Mouse (Mus musculus) heart, adult 18-20 months (tissue): ENCODE results near the gene Rdh14. TPM values are rescaled to one million over a fixed set of nuclear protein-coding genes. Genes with fewer than 3 reads are reported as not detected.

Experiments used
- DNase-seq, 2 experiments: peaks; one replicate each; pipeline ENCODE4 v3.0.0; 2021 to 2022; ENCODE audit warnings: mixed read lengths in 1 of 2
- long read RNA-seq, 2 experiments: library from polyadenylated mRNA; stranded (forward); transcript quantifications; one replicate each; pipeline ENCODE4 v2.0.0; 2021
- total RNA-seq, 2 experiments: library from RNA; stranded (reverse); gene quantifications; 2 replicates each; pipeline ENCODE4 v1.2.3; 2021

Gene Rdh14
- 10 to 100 TPM; 56.6 to 62.0 TPM for total RNA-seq
- long read RNA-seq, experiment 1, transcript Rdh14-201 (2 exons, 1,480 nt), result major isoform, 69 of 74 reads
- long read RNA-seq, experiment 1, partial matches to known transcripts, result 0 of 74 reads
- long read RNA-seq, experiment 1, other reads (novel, unspliced or antisense), result 5 of 74 reads
- long read RNA-seq, experiment 2, transcript Rdh14-201 (2 exons, 1,480 nt), result major isoform, 51 of 52 reads
- long read RNA-seq, experiment 2, partial matches to known transcripts, result 0 of 52 reads
- long read RNA-seq, experiment 2, other reads (novel, unspliced or antisense), result 1 of 52 reads

GRCm38 (mm10) chr12:10390671-10391441 lies at the start of gene Rdh14:
TSS of gene Rdh14 (plus strand) at chr12:10390772.
- peak; percentile 97 for DNase-seq

GRCm38 (mm10) chr12:10350706-10351105 lies 39.9 kb upstream of the Rdh14 start:
- peak; percentile 27 to 54 for DNase-seq

- no peak for DNase-seq
These were observed 32.8 kb upstream of the Rdh14 start for GRCm38 (mm10) chr12:10357756-10358155.

- no peak for DNase-seq
These were observed 20.9 kb upstream of the Rdh14 start, which contains the start of gene Nt5c1b for GRCm38 (mm10) chr12:10369673-10370072. TSS of gene Nt5c1b (plus strand) at chr12:10369973.

- no peak for DNase-seq
These were observed 10.2 kb downstream of the Rdh14 start for GRCm38 (mm10) chr12:10400788-10401187.

- no peak for DNase-seq
These were observed 12.0 kb downstream of the Rdh14 start for GRCm38 (mm10) chr12:10402421-10403115.

GRCm38 (mm10) chr12:10410511-10411179 lies 20.1 kb downstream of the Rdh14 start:
- DNase-seq, result no peak

- DNase-seq, result no peak
These were observed 20.9 kb downstream of the Rdh14 start for GRCm38 (mm10) chr12:10411453-10411852.

GRCm38 (mm10) chr12:10422347-10422746 lies 31.8 kb downstream of the Rdh14 start:
- no peak for DNase-seq

GRCm38 (mm10) chr12:10425982-10426863 lies 35.7 kb downstream of the Rdh14 start:
- no peak for DNase-seq

GRCm38 (mm10) chr12:10430999-10431398 lies 40.4 kb downstream of the Rdh14 start:
- DNase-seq, result no peak

- peak; percentile 76 to 90 for DNase-seq
These were observed 47.8 kb downstream of the Rdh14 start for GRCm38 (mm10) chr12:10438054-10439001.

- DNase-seq, result peak; percentile 18 to 44
These were observed 49.1 kb downstream of the Rdh14 start for GRCm38 (mm10) chr12:10439483-10440235.

Other genes with a start within 250 kb of the Rdh14 start
- not detected for gene Nt5c1b, start 20.8 kb upstream of the Rdh14 start, total RNA-seq